Mouse (Mus musculus): Measurements from ENCODE around the gene Kif27. TPM values are rescaled to one million over a fixed set of nuclear protein-coding genes. Genes with fewer than 3 reads are reported as not detected.

Kif27 gene
- polyA plus RNA-seq, 1 experiment from 2014 or later, result 0.93 TPM

GRCm38 (mm10) chr13:58344505-58344904 lies 14.4 kb downstream of the Kif27 start:
- WGBS, result 87% methylated on average over 9 of the region's 9 CpGs
- no peaks in the 10 kb centered on the region for H3K9me3 ChIP-seq
- H3K27me3 ChIP-seq (ENCODE audit: poor library complexity, severe bottlenecking), result no peaks in the 10 kb centered on the region
- no peak overlapping the region for H3K27ac ChIP-seq
- DNase-seq (ENCODE audit: extremely low spot score, low spot score), result no peak
- H3K36me3 ChIP-seq (replicated peaks), result no peaks in the 10 kb centered on the region
- H3K4me1 ChIP-seq, result no peaks in the 10 kb centered on the region
- H3K4me3 ChIP-seq, result no peak overlapping the region

GRCm38 (mm10) chr13:58337456-58337855 lies 21.5 kb downstream of the Kif27 start:
- 86% methylated on average over 12 of the region's 12 CpGs for WGBS
- no peaks in the 10 kb centered on the region for H3K4me1 ChIP-seq
- no peaks in the 10 kb centered on the region for H3K27me3 ChIP-seq (ENCODE audit: poor library complexity, severe bottlenecking)
- no peak overlapping the region for H3K27ac ChIP-seq
- no peak overlapping the region for H3K4me3 ChIP-seq
- no peaks in the 10 kb centered on the region for H3K36me3 ChIP-seq (replicated peaks)
- H3K9me3 ChIP-seq, result no peaks in the 10 kb centered on the region
- no peak for DNase-seq (ENCODE audit: extremely low spot score, low spot score)

GRCm38 (mm10) chr13:58334116-58334515 lies 24.8 kb downstream of the Kif27 start:
- no peak for DNase-seq (ENCODE audit: extremely low spot score, low spot score)

GRCm38 (mm10) chr13:58317768-58318167 lies 41.2 kb downstream of the Kif27 start:
- Histone ChIP-seq H3K4me1 (no peaks in the 10 kb centered on the region), H3K9me3 (no peaks in the 10 kb centered on the region), H3K36me3 (replicated peaks) (no peaks in the 10 kb centered on the region), H3K27me3 (ENCODE audit: poor library complexity, severe bottlenecking) (no peaks in the 10 kb centered on the region), H3K4me3 (no peak overlapping the region), H3K27ac (no peak overlapping the region)
- 75% methylated on average over 2 of the region's 2 CpGs for WGBS
- no peak for DNase-seq (ENCODE audit: extremely low spot score, low spot score)

More at GRCm38 (mm10) chr13:58334116-58334515, 24.8 kb downstream of the Kif27 start:
- WGBS, result 96% methylated on average over 5 of the region's 5 CpGs
- H3K4me1 ChIP-seq, result no peaks in the 10 kb centered on the region
- H3K27me3 ChIP-seq (ENCODE audit: poor library complexity, severe bottlenecking), result no peaks in the 10 kb centered on the region
- H3K9me3 ChIP-seq, result no peaks in the 10 kb centered on the region
- H3K4me3 ChIP-seq, result no peak overlapping the region
- H3K36me3 ChIP-seq (replicated peaks), result no peaks in the 10 kb centered on the region
- no peak overlapping the region for H3K27ac ChIP-seq

GRCm38 (mm10) chr13:58314991-58315390 lies 43.9 kb downstream of the Kif27 start:
- no peaks in the 10 kb centered on the region for H3K36me3 ChIP-seq (replicated peaks)
- H3K4me1 ChIP-seq, result no peaks in the 10 kb centered on the region
- no peak overlapping the region for H3K27ac ChIP-seq
- WGBS, result 65% methylated on average over 6 of the region's 6 CpGs
- DNase-seq (ENCODE audit: extremely low spot score, low spot score), result no peak
- no peaks in the 10 kb centered on the region for H3K27me3 ChIP-seq (ENCODE audit: poor library complexity, severe bottlenecking)
- no peaks in the 10 kb centered on the region for H3K9me3 ChIP-seq
- H3K4me3 ChIP-seq, result no peak overlapping the region

GRCm38 (mm10) chr13:58313758-58314157 lies 45.2 kb downstream of the Kif27 start:
- no peak for DNase-seq (ENCODE audit: extremely low spot score, low spot score)
- Histone ChIP-seq H3K9me3 (no peaks in the 10 kb centered on the region), H3K27ac (no peak overlapping the region), H3K4me3 (no peak overlapping the region), H3K4me1 (no peaks in the 10 kb centered on the region), H3K36me3 (replicated peaks) (no peaks in the 10 kb centered on the region), H3K27me3 (ENCODE audit: poor library complexity, severe bottlenecking) (no peaks in the 10 kb centered on the region)
- WGBS, result 80% methylated on average over 3 of the region's 3 CpGs

GRCm38 (mm10) chr13:58311351-58311750 lies 47.6 kb downstream of the Kif27 start:
- Histone ChIP-seq H3K36me3 (replicated peaks) (no peaks in the 10 kb centered on the region), H3K27ac (no peak overlapping the region), H3K9me3 (no peaks in the 10 kb centered on the region), H3K27me3 (ENCODE audit: poor library complexity, severe bottlenecking) (no peaks in the 10 kb centered on the region), H3K4me1 (0 out of 2 replicates have a peak, but pooled peaks cover 3% of the 10 kb centered on the region), H3K4me3 (no peak overlapping the region)
- 53% methylated on average over 3 of the region's 3 CpGs for WGBS
- DNase-seq (ENCODE audit: extremely low spot score, low spot score), result no peak

GRCm38 (mm10) chr13:58309499-58309898 lies 49.4 kb downstream of the Kif27 start:
- peaks cover 8% of the 10 kb centered on the region for H3K4me1 ChIP-seq
- no peak overlapping the region for H3K4me3 ChIP-seq
- no peak for DNase-seq (ENCODE audit: extremely low spot score, low spot score)
- H3K36me3 ChIP-seq (replicated peaks), result no peaks in the 10 kb centered on the region
- no peak overlapping the region for H3K27ac ChIP-seq
- WGBS, result 80% methylated on average over 8 of the region's 8 CpGs
- no peaks in the 10 kb centered on the region for H3K27me3 ChIP-seq (ENCODE audit: poor library complexity, severe bottlenecking)
- H3K9me3 ChIP-seq, result no peaks in the 10 kb centered on the region

- no peak for DNase-seq (ENCODE audit: extremely low spot score, low spot score)
- no peaks in the 10 kb centered on the region for H3K36me3 ChIP-seq (replicated peaks)
- 90% methylated on average over 5 of the region's 5 CpGs for WGBS
- H3K4me1 ChIP-seq, result peaks cover 8% of the 10 kb centered on the region
- no peaks in the 10 kb centered on the region for H3K9me3 ChIP-seq
- no peaks in the 10 kb centered on the region for H3K27me3 ChIP-seq (ENCODE audit: poor library complexity, severe bottlenecking)
- no peak overlapping the region for H3K27ac ChIP-seq
- H3K4me3 ChIP-seq, result no peak overlapping the region
Measured at GRCm38 (mm10) chr13:58307453-58307852, 51.5 kb downstream of the Kif27 start.

GRCm38 (mm10) chr13:58305230-58305629 lies 53.7 kb downstream of the Kif27 start:
- Histone ChIP-seq H3K9me3 (no peaks in the 10 kb centered on the region), H3K36me3 (replicated peaks) (no peaks in the 10 kb centered on the region), H3K27me3 (ENCODE audit: poor library complexity, severe bottlenecking) (no peaks in the 10 kb centered on the region), H3K4me3 (no peak overlapping the region), H3K4me1 (peaks cover 8% of the 10 kb centered on the region), H3K27ac (no peak overlapping the region)
- 85% methylated on average over 2 of the region's 2 CpGs for WGBS
- no peak for DNase-seq (ENCODE audit: extremely low spot score, low spot score)

- no peaks in the 10 kb centered on the region for H3K27me3 ChIP-seq (ENCODE audit: poor library complexity, severe bottlenecking)
- DNase-seq (ENCODE audit: extremely low spot score, low spot score), result no peak
- WGBS, result 83% methylated on average over 9 of the region's 9 CpGs
Measured at GRCm38 (mm10) chr13:58302421-58303145, 56.3 kb downstream of the Kif27 start.

GRCm38 (mm10) chr13:58301961-58302360 lies 57.0 kb downstream of the Kif27 start:
- Histone ChIP-seq H3K27me3 (ENCODE audit: poor library complexity, severe bottlenecking) (no peaks in the 10 kb centered on the region), H3K27ac (no peak overlapping the region), H3K4me1 (peaks cover 10% of the 10 kb centered on the region), H3K4me3 (no peak overlapping the region), H3K9me3 (no peaks in the 10 kb centered on the region), H3K36me3 (replicated peaks) (no peaks in the 10 kb centered on the region)
- DNase-seq (ENCODE audit: extremely low spot score, low spot score), result no peak
- WGBS, result 93% methylated on average over 6 of the region's 6 CpGs

More at GRCm38 (mm10) chr13:58302421-58303145, 56.3 kb downstream of the Kif27 start:
- H3K4me1 ChIP-seq, result peaks cover 9% of the 10 kb centered on the region
- H3K36me3 ChIP-seq (replicated peaks), result no peaks in the 10 kb centered on the region
- H3K27ac ChIP-seq, result no peak overlapping the region
- no peak overlapping the region for H3K4me3 ChIP-seq
- H3K9me3 ChIP-seq, result no peaks in the 10 kb centered on the region

GRCm38 (mm10) chr13:58298756-58299155 lies 60.2 kb downstream of the Kif27 start:
- no peak overlapping the region for H3K27ac ChIP-seq
- 95% methylated on average over 3 of the region's 3 CpGs for WGBS
- peaks cover 5% of the 10 kb centered on the region; the same call in 1 of the 2 replicates for H3K4me1 ChIP-seq
- H3K36me3 ChIP-seq (replicated peaks), result no peaks in the 10 kb centered on the region
- H3K27me3 ChIP-seq (ENCODE audit: poor library complexity, severe bottlenecking), result no peaks in the 10 kb centered on the region
- no peaks in the 10 kb centered on the region for H3K9me3 ChIP-seq
- no peak overlapping the region for H3K4me3 ChIP-seq
- no peak for DNase-seq (ENCODE audit: extremely low spot score, low spot score)
